Mouse (Mus musculus): ENCODE results near the gene Psmg4.

- no peak for TF ChIP-seq CTCF (IDR thresholded peaks at IDR 0.05; ENCODE audit: low read depth, low read length)
- no peak for TF ChIP-seq EP300 (IDR thresholded peaks at IDR 0.05; ENCODE audit: insufficient read depth, low read depth, low read length)
Measured at GRCm38 (mm10) chr13:34205216-34205615, 42.5 kb downstream of the Psmg4 start.

All from ES-Bruce4 (cell line).